Mouse (Mus musculus) kidney, embryonic 15.5 days (tissue): Measurements from ENCODE around the gene Akap13. TPM values are rescaled to one million over a fixed set of nuclear protein-coding genes. Genes with fewer than 3 reads are reported as not detected.
A peak's percentile ranks its signal among the peaks of the same experiment; 100 is the strongest.

Source experiments
- ATAC-seq: fragments of 200-750 bp; cut with Nextera tagmentation; replicated peaks from 2 replicates; pipeline ENCODE4 v1.8.0; 2017; ENCODE audit warnings: moderate TSS enrichment; ENCODE audit not compliant: low FRiP score
- H3K27ac ChIP-seq: fragments of 300-500 bp; sonication (generic); 2 replicates; pipeline ENCODE4 v1.5.1; 2015; ENCODE audit warnings: mild to moderate bottlenecking, inconsistent platforms
- H3K27me3 ChIP-seq: fragments of 300-500 bp; sonication (generic); 2 replicates; pipeline ENCODE4 v1.6.1; 2015; ENCODE audit warnings: inconsistent platforms
- H3K36me3 ChIP-seq: fragments of 300-500 bp; sonication (generic); 2 replicates; pipeline ENCODE4 v1.6.1; 2015; ENCODE audit warnings: inconsistent platforms
- H3K4me1 ChIP-seq: fragments of 300-500 bp; sonication (generic); 2 replicates; pipeline ENCODE4 v1.6.1; 2015; ENCODE audit warnings: inconsistent platforms
- H3K4me2 ChIP-seq: fragments of 300-500 bp; sonication (generic); 2 replicates; pipeline ENCODE4 v1.6.1; 2015; ENCODE audit warnings: moderate library complexity, mild to moderate bottlenecking, inconsistent platforms
- H3K4me3 ChIP-seq: fragments of 300-500 bp; sonication (generic); replicated peaks from 2 replicates; pipeline ENCODE4 v1.5.1; 2015; ENCODE audit warnings: mild to moderate bottlenecking, inconsistent platforms
- H3K9ac ChIP-seq: fragments of 300-500 bp; sonication (generic); 2 replicates; pipeline ENCODE4 v1.6.1; 2015; ENCODE audit warnings: mild to moderate bottlenecking, inconsistent platforms
- H3K9me3 ChIP-seq: fragments of 300-500 bp; sonication (generic); replicated peaks from 2 replicates; pipeline ENCODE4 v1.6.1; 2016; ENCODE audit warnings: inconsistent platforms
- WGBS: fragments of 180-500 bp; shearing (Covaris S2); methylation state at CpG from one replicate; pipeline ENCODE4 v1.1.7; 2015; ENCODE audit warnings: mixed read lengths; 5-methylcytosine and 5-hydroxymethylcytosine counted together
- polyA plus RNA-seq: library from polyadenylated mRNA; unstranded; fragments of >200 nt; fragmentation: Nextera tagmentation; extraction: Ambion mirVana; gene quantifications from 2 replicates; pipeline ENCODE4 v1.2.1, GENCODE M21; 2015

Gene Akap13
- polyA plus RNA-seq, 1 experiment from 2014 or later = 49.7 TPM

GRCm38 (mm10) chr7:75524789-75525569 is 69.6 kb downstream of the Akap13 start:
- H3K36me3 ChIP-seq = no peaks in the 10 kb centered on the region
- H3K27ac ChIP-seq = peak overlapping the region; percentile 76
- H3K4me2 ChIP-seq = no peak overlapping the region
- H3K4me1 ChIP-seq = peaks cover 53% of the 10 kb centered on the region
- H3K9ac ChIP-seq = no peak overlapping the region
- ATAC-seq = no peak
- no peaks in the 10 kb centered on the region for H3K27me3 ChIP-seq
- H3K4me3 ChIP-seq = no peak overlapping the region
- no peaks in the 10 kb centered on the region for H3K9me3 ChIP-seq

GRCm38 (mm10) chr7:75525716-75526401 is 70.5 kb downstream of the Akap13 start:
- Histone ChIP-seq H3K9ac (no peak overlapping the region), H3K36me3 (no peaks in the 10 kb centered on the region), H3K4me2 (no peak overlapping the region), H3K4me1 (peaks cover 49% of the 10 kb centered on the region), H3K9me3 (no peaks in the 10 kb centered on the region), H3K4me3 (no peak overlapping the region), H3K27ac (peak overlapping the region; percentile 72), H3K27me3 (no peaks in the 10 kb centered on the region)
- ATAC-seq = no peak
- WGBS = 41% methylated on average over 4 of the region's 4 CpGs

DNA sequence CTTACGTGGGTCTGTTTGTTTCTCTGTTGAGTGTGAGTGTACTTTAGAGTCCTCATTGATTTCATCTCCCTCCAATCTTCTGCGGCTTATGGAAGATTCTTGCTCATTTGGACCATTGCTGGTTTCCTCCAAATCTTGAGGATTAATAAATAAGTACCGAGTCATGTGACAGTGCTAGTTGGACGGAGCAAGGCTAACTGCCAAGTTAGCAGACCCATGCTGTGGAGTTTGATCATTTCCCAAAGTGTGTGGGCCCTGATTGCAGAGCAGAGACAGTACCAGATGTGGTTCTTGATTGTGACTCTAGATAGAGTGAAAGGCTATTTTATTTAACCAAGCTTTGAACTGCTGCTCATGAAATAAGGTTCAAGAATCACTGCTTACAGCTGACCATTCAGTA is 73.4 kb downstream of the Akap13 start:
- Histone ChIP-seq H3K9ac (no peak overlapping the region), H3K4me1 (peaks cover 47% of the 10 kb centered on the region), H3K27me3 (no peaks in the 10 kb centered on the region), H3K9me3 (no peaks in the 10 kb centered on the region), H3K4me2 (no peak overlapping the region), H3K36me3 (no peaks in the 10 kb centered on the region), H3K4me3 (no peak overlapping the region), H3K27ac (no peak overlapping the region)
- 84% methylated on average over 4 of the region's 4 CpGs for WGBS
- ATAC-seq = no peak

- Histone ChIP-seq H3K9me3 (no peaks in the 10 kb centered on the region), H3K9ac (no peak overlapping the region), H3K27ac (no peak overlapping the region), H3K36me3 (no peaks in the 10 kb centered on the region), H3K4me2 (no peak overlapping the region), H3K4me1 (peaks cover 39% of the 10 kb centered on the region), H3K4me3 (no peak overlapping the region), H3K27me3 (no peaks in the 10 kb centered on the region)
- 79% methylated on average over 7 of the region's 7 CpGs for WGBS
- ATAC-seq = no peak
Measured at GRCm38 (mm10) chr7:75529857-75530437, 74.6 kb downstream of the Akap13 start.

GRCm38 (mm10) chr7:75530642-75531041 is 75.3 kb downstream of the Akap13 start:
- no peak overlapping the region for H3K27ac ChIP-seq
- H3K9ac ChIP-seq = no peak overlapping the region
- H3K9me3 ChIP-seq = no peaks in the 10 kb centered on the region
- no peak overlapping the region for H3K4me2 ChIP-seq
- no peak overlapping the region for H3K4me3 ChIP-seq
- peaks cover 33% of the 10 kb centered on the region for H3K4me1 ChIP-seq
- ATAC-seq = no peak
- WGBS = 92% methylated on average over 3 of the region's 3 CpGs
- no peaks in the 10 kb centered on the region for H3K36me3 ChIP-seq
- H3K27me3 ChIP-seq = no peaks in the 10 kb centered on the region

- WGBS = 67% methylated on average over 5 of the region's 5 CpGs
- H3K9me3 ChIP-seq = no peaks in the 10 kb centered on the region
- peaks cover 4% of the 10 kb centered on the region for H3K36me3 ChIP-seq
- no peak overlapping the region for H3K9ac ChIP-seq
- H3K4me3 ChIP-seq = no peak overlapping the region
- H3K27ac ChIP-seq = no peak overlapping the region
- no peak for ATAC-seq
- H3K4me2 ChIP-seq = no peak overlapping the region
- no peaks in the 10 kb centered on the region for H3K27me3 ChIP-seq
- peaks cover 12% of the 10 kb centered on the region for H3K4me1 ChIP-seq
Measured at GRCm38 (mm10) chr7:75533079-75533478, 77.7 kb downstream of the Akap13 start.

GRCm38 (mm10) chr7:75536298-75536697 is 81.0 kb downstream of the Akap13 start:
- Histone ChIP-seq H3K4me2 (no peak overlapping the region), H3K4me3 (no peak overlapping the region), H3K27ac (no peak overlapping the region), H3K4me1 (peaks cover 14% of the 10 kb centered on the region), H3K9ac (no peak overlapping the region), H3K36me3 (peaks cover 4% of the 10 kb centered on the region), H3K9me3 (no peaks in the 10 kb centered on the region), H3K27me3 (no peaks in the 10 kb centered on the region)
- 81% methylated on average over 5 of the region's 5 CpGs for WGBS
- no peak for ATAC-seq

DNA sequence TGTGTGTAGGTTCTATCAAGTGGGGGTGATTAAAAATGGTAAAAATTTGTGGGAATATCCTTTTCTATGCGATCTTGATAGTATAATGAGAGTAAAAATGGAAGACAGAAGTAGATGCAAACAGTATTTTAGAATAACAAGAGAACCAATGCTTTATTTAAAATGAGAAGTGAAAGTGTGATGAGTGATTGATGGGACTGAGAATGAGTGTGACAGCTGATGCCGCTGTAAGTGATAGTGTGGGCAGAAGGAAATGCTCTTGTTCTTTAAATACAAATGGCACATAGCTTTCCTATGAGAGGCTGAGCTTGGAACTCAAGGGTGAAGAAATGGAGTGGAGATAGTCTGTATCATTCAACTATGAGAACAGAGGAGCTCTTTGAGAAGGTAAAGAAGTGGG is 82.2 kb downstream of the Akap13 start:
- no peaks in the 10 kb centered on the region for H3K27me3 ChIP-seq
- no peak for ATAC-seq
- peaks cover 14% of the 10 kb centered on the region for H3K4me1 ChIP-seq
- no peak overlapping the region for H3K27ac ChIP-seq
- H3K36me3 ChIP-seq = peaks cover 4% of the 10 kb centered on the region
- H3K4me2 ChIP-seq = no peak overlapping the region
- H3K9me3 ChIP-seq = no peaks in the 10 kb centered on the region
- 83% methylated on average over 2 of the region's 2 CpGs for WGBS
- H3K9ac ChIP-seq = no peak overlapping the region
- H3K4me3 ChIP-seq = no peak overlapping the region

- 52% methylated on average over 3 of the region's 3 CpGs for WGBS
- no peaks in the 10 kb centered on the region for H3K9me3 ChIP-seq
- peaks cover 10% of the 10 kb centered on the region for H3K4me1 ChIP-seq
- H3K36me3 ChIP-seq = peaks cover 4% of the 10 kb centered on the region
- ATAC-seq = peak; percentile 33; the same call in 1 of the 2 replicates
- no peak overlapping the region for H3K4me3 ChIP-seq
- H3K4me2 ChIP-seq = no peak overlapping the region
- H3K27ac ChIP-seq = no peak overlapping the region
- no peak overlapping the region for H3K9ac ChIP-seq
- H3K27me3 ChIP-seq = no peaks in the 10 kb centered on the region
Measured at GRCm38 (mm10) chr7:75538513-75538912, 83.2 kb downstream of the Akap13 start.

DNA sequence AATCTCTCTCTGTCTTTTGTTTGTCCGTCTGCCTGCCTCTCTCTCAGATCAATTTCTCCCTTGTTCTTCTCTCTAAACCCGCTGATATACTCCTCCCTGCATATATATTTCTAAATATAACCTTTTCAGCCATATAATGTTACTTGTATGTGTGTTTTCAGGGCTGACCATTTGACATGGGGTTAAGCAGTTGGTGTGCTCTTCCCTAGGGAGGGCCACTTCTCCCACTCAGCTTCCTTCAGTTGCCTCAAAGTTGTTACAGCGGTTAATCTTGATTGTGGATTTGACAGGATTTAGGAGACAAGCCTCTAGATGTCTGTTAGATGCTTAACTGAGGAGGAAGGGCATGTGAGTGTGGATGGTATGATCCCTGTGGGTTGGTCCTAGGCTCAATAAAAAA is 83.8 kb downstream of the Akap13 start:
- H3K4me3 ChIP-seq = no peak overlapping the region
- no peak overlapping the region for H3K4me2 ChIP-seq
- no peak overlapping the region for H3K27ac ChIP-seq
- H3K9ac ChIP-seq = no peak overlapping the region
- no peaks in the 10 kb centered on the region for H3K27me3 ChIP-seq
- ATAC-seq = peak; percentile 67
- 33% methylated on average over 3 of the region's 3 CpGs for WGBS
- H3K36me3 ChIP-seq = peaks cover 4% of the 10 kb centered on the region
- H3K4me1 ChIP-seq = peaks cover 10% of the 10 kb centered on the region
- no peaks in the 10 kb centered on the region for H3K9me3 ChIP-seq

DNA sequence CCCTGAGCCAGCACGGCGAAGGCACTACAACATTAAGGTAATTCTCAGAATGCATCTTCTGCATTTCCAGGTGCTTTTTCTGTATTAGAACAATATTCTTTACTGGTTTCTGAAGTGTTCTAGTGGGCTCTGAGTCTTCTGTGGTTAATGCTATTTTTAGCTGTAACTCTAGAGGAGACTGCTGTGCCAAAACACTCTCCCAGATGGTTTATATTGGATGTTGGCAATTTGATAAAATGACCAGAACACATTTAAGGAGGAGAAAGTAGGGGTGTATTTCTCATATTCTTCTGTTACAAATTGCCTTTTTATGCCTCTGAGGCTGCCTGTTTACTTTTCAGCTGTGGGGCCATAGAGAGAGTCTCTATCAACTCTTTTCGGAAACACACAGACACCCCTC is 94.5 kb downstream of the Akap13 start:
- 82% methylated on average over 3 of the region's 3 CpGs for WGBS
- no peak overlapping the region for H3K27ac ChIP-seq

DNA sequence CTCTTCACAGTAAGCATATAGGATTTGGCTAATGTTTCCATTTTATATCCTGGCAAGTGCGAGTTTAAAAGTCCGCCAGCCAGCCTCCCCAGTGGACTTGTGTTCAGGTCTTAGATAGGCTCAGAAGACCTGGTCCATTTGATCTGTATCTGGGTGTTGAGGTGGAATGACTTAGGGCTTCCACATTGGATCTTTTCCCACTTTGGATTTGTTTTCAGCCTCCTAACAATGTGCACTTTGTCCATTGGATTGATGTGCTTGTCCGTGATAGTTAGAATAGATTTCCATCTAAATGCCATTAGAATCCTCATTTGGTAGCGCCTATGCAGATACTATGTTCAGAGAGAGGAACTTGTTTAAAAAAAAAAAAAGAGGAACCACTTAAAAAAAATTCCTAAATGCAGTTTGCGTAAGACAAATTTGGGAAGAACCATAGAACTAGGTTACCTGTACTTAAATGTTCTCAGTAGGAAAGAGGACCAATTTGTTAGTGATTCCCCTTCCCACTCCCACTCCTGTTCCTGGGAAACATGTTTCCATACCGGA is 95.5 kb downstream of the Akap13 start:
- Histone ChIP-seq H3K27ac (no peak overlapping the region), H3K27me3 (no peaks in the 10 kb centered on the region), H3K9me3 (no peaks in the 10 kb centered on the region), H3K4me3 (no peak overlapping the region), H3K36me3 (0 out of 2 replicates have a peak, but pooled peaks cover 3% of the 10 kb centered on the region), H3K9ac (no peak overlapping the region), H3K4me2 (no peak overlapping the region), H3K4me1 (peaks cover 27% of the 10 kb centered on the region)
- ATAC-seq = no peak
- WGBS = 89% methylated on average over 6 of the region's 6 CpGs

More for the DNA sequence above, 94.5 kb downstream of the Akap13 start:
- no peaks in the 10 kb centered on the region for H3K27me3 ChIP-seq
- H3K4me3 ChIP-seq = no peak overlapping the region
- H3K4me1 ChIP-seq = peaks cover 22% of the 10 kb centered on the region
- no peak overlapping the region for H3K9ac ChIP-seq
- 0 out of 2 replicates have a peak, but pooled peaks cover 3% of the 10 kb centered on the region for H3K36me3 ChIP-seq
- no peak for ATAC-seq
- H3K4me2 ChIP-seq = no peak overlapping the region
- H3K9me3 ChIP-seq = no peaks in the 10 kb centered on the region
